Mouse (Mus musculus): ENCODE measurements at regions not wholly inside any gene's neighbourhood (a gene's known extent, or its start where the extent isn't known, plus 50 kb on each side); places are given as distances from the start of the nearest gene placed in this dataset.

- H3K36me3 ChIP-seq (ENCODE audit: control insufficient read depth, insufficient read depth, low read length, poor library complexity, severe bottlenecking), result no peaks in the 10 kb centered on the region
- no peak for TF ChIP-seq HCFC1 (IDR thresholded peaks at IDR 0.05; ENCODE audit: borderline replicate concordance, insufficient read depth, low read length)
- TF ChIP-seq MAFK (IDR thresholded peaks at IDR 0.05; ENCODE audit: insufficient read depth, low read depth, low read length), result no peak
- TF ChIP-seq CHD2 (IDR thresholded peaks at IDR 0.05; ENCODE audit: low read depth, low read length), result no peak
- no peak for TF ChIP-seq ZC3H11A (IDR thresholded peaks at IDR 0.05; ENCODE audit: borderline replicate concordance, low read depth, low read length)
- no peak for TF ChIP-seq ZNF384 (IDR thresholded peaks at IDR 0.05; ENCODE audit: low read depth, low read length)
- in situ Hi-C loops (cut with MboI; ENCODE audit: low sequenced_read_pairs in 2 of 2, unreplicated experiment in 2 of 2), result loop anchor here in 1 of 2 experiments (25.0 kb wide), 1 partner anchor 161 kb away; no protein-coding TSS in a partner anchor
- DNase-seq (ENCODE audit: low read depth, low spot score), result no peak
- H3K9ac ChIP-seq (ENCODE audit: insufficient read depth, low read depth, low read length, poor library complexity, severe bottlenecking), result no peak overlapping the region
- no peaks in the 10 kb centered on the region for H3K9me3 ChIP-seq (ENCODE audit: control insufficient read depth, insufficient read depth, low read depth, low read length)
- H3K27ac ChIP-seq (ENCODE audit: insufficient read depth, low read depth, low read length, poor library complexity, severe bottlenecking), result no peak overlapping the region
- no peak overlapping the region for H3K4me3 ChIP-seq (ENCODE audit: insufficient read depth in 1 of 2, low read depth in 1 of 2, low read length in 2 of 2, poor library complexity in 1 of 2, severe bottlenecking in 1 of 2)
- no peaks in the 10 kb centered on the region for H3K4me1 ChIP-seq (ENCODE audit: control insufficient read depth in 2 of 2, insufficient read depth in 2 of 2, low read length in 2 of 2, poor library complexity in 1 of 2)
Measured at GRCm38 (mm10) chr5:100248611-100249010, 89.0 kb upstream of the Tmem150c start.

GRCm38 (mm10) chr5:100246709-100247108, 87.1 kb upstream of the Tmem150c start:
- no peaks in the 10 kb centered on the region for H3K36me3 ChIP-seq (ENCODE audit: control insufficient read depth, insufficient read depth, low read length, poor library complexity, severe bottlenecking)
- H3K4me1 ChIP-seq (ENCODE audit: control insufficient read depth in 2 of 2, insufficient read depth in 2 of 2, low read length in 2 of 2, poor library complexity in 1 of 2), result no peaks in the 10 kb centered on the region
- H3K4me3 ChIP-seq (ENCODE audit: insufficient read depth in 1 of 2, low read depth in 1 of 2, low read length in 2 of 2, poor library complexity in 1 of 2, severe bottlenecking in 1 of 2), result no peak overlapping the region
- no peaks in the 10 kb centered on the region for H3K9me3 ChIP-seq (ENCODE audit: control insufficient read depth, insufficient read depth, low read depth, low read length)
- no peak for DNase-seq (ENCODE audit: low read depth, low spot score)
- no peak for TF ChIP-seq HCFC1 (IDR thresholded peaks at IDR 0.05; ENCODE audit: borderline replicate concordance, insufficient read depth, low read length)
- TF ChIP-seq ZNF384 (IDR thresholded peaks at IDR 0.05; ENCODE audit: low read depth, low read length), result no peak
- no peak for TF ChIP-seq CHD2 (IDR thresholded peaks at IDR 0.05; ENCODE audit: low read depth, low read length)
- no peak for TF ChIP-seq ZC3H11A (IDR thresholded peaks at IDR 0.05; ENCODE audit: borderline replicate concordance, low read depth, low read length)
- TF ChIP-seq MAFK (IDR thresholded peaks at IDR 0.05; ENCODE audit: insufficient read depth, low read depth, low read length), result no peak
- no peak overlapping the region; the same call in 1 of the 2 replicates for H3K27ac ChIP-seq (ENCODE audit: insufficient read depth, low read depth, low read length, poor library complexity, severe bottlenecking)
- H3K9ac ChIP-seq (ENCODE audit: insufficient read depth, low read depth, low read length, poor library complexity, severe bottlenecking), result no peak overlapping the region
- in situ Hi-C loops (cut with MboI; ENCODE audit: low sequenced_read_pairs in 2 of 2, unreplicated experiment in 2 of 2), result loop anchor here in 1 of 2 experiments (25.0 kb wide), 1 partner anchor 159 kb away; no protein-coding TSS in a partner anchor

- no peaks in the 10 kb centered on the region for H3K36me3 ChIP-seq (ENCODE audit: control insufficient read depth, insufficient read depth, low read length, poor library complexity, severe bottlenecking)
- no peak for TF ChIP-seq HCFC1 (IDR thresholded peaks at IDR 0.05; ENCODE audit: borderline replicate concordance, insufficient read depth, low read length)
- no peaks in the 10 kb centered on the region for H3K9me3 ChIP-seq (ENCODE audit: control insufficient read depth, insufficient read depth, low read depth, low read length)
- no peak overlapping the region for H3K4me3 ChIP-seq (ENCODE audit: insufficient read depth in 1 of 2, low read depth in 1 of 2, low read length in 2 of 2, poor library complexity in 1 of 2, severe bottlenecking in 1 of 2)
- no peak overlapping the region for H3K27ac ChIP-seq (ENCODE audit: insufficient read depth, low read depth, low read length, poor library complexity, severe bottlenecking)
- H3K9ac ChIP-seq (ENCODE audit: insufficient read depth, low read depth, low read length, poor library complexity, severe bottlenecking), result no peak overlapping the region
- no peaks in the 10 kb centered on the region for H3K4me1 ChIP-seq (ENCODE audit: control insufficient read depth in 2 of 2, insufficient read depth in 2 of 2, low read length in 2 of 2, poor library complexity in 1 of 2)
- in situ Hi-C loops (cut with MboI; ENCODE audit: low sequenced_read_pairs in 2 of 2, unreplicated experiment in 2 of 2), result loop anchor here in 1 of 2 experiments (25.0 kb wide), 1 partner anchor 158 kb away; no protein-coding TSS in a partner anchor
- no peak for DNase-seq (ENCODE audit: low read depth, low spot score)
Measured at GRCm38 (mm10) chr5:100244811-100245210, 85.2 kb upstream of the Tmem150c start.

GRCm38 (mm10) chr5:100240876-100241275, 81.3 kb upstream of the Tmem150c start:
- Histone ChIP-seq H3K9ac (ENCODE audit: insufficient read depth, low read depth, low read length, poor library complexity, severe bottlenecking) (no peak overlapping the region), H3K36me3 (ENCODE audit: control insufficient read depth, insufficient read depth, low read length, poor library complexity, severe bottlenecking) (no peaks in the 10 kb centered on the region), H3K9me3 (ENCODE audit: control insufficient read depth, insufficient read depth, low read depth, low read length) (no peaks in the 10 kb centered on the region), H3K4me1 (ENCODE audit: control insufficient read depth in 2 of 2, insufficient read depth in 2 of 2, low read length in 2 of 2, poor library complexity in 1 of 2) (no peaks in the 10 kb centered on the region), H3K27ac (ENCODE audit: insufficient read depth, low read depth, low read length, poor library complexity, severe bottlenecking) (no peak overlapping the region), H3K4me3 (ENCODE audit: insufficient read depth in 1 of 2, low read depth in 1 of 2, low read length in 2 of 2, poor library complexity in 1 of 2, severe bottlenecking in 1 of 2) (no peak overlapping the region)
- no peak for DNase-seq (ENCODE audit: low read depth, low spot score)
- in situ Hi-C loops (cut with MboI; ENCODE audit: low sequenced_read_pairs in 2 of 2, unreplicated experiment in 2 of 2), result loop anchor here in 1 of 2 experiments (25.0 kb wide), 1 partner anchor 154 kb away; no protein-coding TSS in a partner anchor
- TF ChIP-seq ZC3H11A (IDR thresholded peaks at IDR 0.05; ENCODE audit: borderline replicate concordance, low read depth, low read length) (no peak), ZNF384 (IDR thresholded peaks at IDR 0.05; ENCODE audit: low read depth, low read length) (no peak), MAFK (IDR thresholded peaks at IDR 0.05; ENCODE audit: insufficient read depth, low read depth, low read length) (no peak), HCFC1 (IDR thresholded peaks at IDR 0.05; ENCODE audit: borderline replicate concordance, insufficient read depth, low read length) (no peak), CHD2 (IDR thresholded peaks at IDR 0.05; ENCODE audit: low read depth, low read length) (no peak)

GRCm38 (mm10) chr5:100239632-100240031, 80.0 kb upstream of the Tmem150c start:
- H3K36me3 ChIP-seq (ENCODE audit: control insufficient read depth, insufficient read depth, low read length, poor library complexity, severe bottlenecking), result no peaks in the 10 kb centered on the region
- no peak overlapping the region for H3K9ac ChIP-seq (ENCODE audit: insufficient read depth, low read depth, low read length, poor library complexity, severe bottlenecking)
- H3K4me1 ChIP-seq (ENCODE audit: control insufficient read depth in 2 of 2, insufficient read depth in 2 of 2, low read length in 2 of 2, poor library complexity in 1 of 2), result no peaks in the 10 kb centered on the region
- no peaks in the 10 kb centered on the region for H3K9me3 ChIP-seq (ENCODE audit: control insufficient read depth, insufficient read depth, low read depth, low read length)
- H3K4me3 ChIP-seq (ENCODE audit: insufficient read depth in 1 of 2, low read depth in 1 of 2, low read length in 2 of 2, poor library complexity in 1 of 2, severe bottlenecking in 1 of 2), result no peak overlapping the region
- H3K27ac ChIP-seq (ENCODE audit: insufficient read depth, low read depth, low read length, poor library complexity, severe bottlenecking), result no peak overlapping the region
- TF ChIP-seq ZNF384 (IDR thresholded peaks at IDR 0.05; ENCODE audit: low read depth, low read length) (no peak), MAFK (IDR thresholded peaks at IDR 0.05; ENCODE audit: insufficient read depth, low read depth, low read length) (no peak), HCFC1 (IDR thresholded peaks at IDR 0.05; ENCODE audit: borderline replicate concordance, insufficient read depth, low read length) (no peak), CHD2 (IDR thresholded peaks at IDR 0.05; ENCODE audit: low read depth, low read length) (no peak), ZC3H11A (IDR thresholded peaks at IDR 0.05; ENCODE audit: borderline replicate concordance, low read depth, low read length) (no peak)
- DNase-seq (ENCODE audit: low read depth, low spot score), result no peak
- in situ Hi-C loops (cut with MboI; ENCODE audit: low sequenced_read_pairs in 2 of 2, unreplicated experiment in 2 of 2), result loop anchor here in 1 of 2 experiments (25.0 kb wide), 1 partner anchor 152 kb away; no protein-coding TSS in a partner anchor

Data from ES-E14 (cell line).